Mouse (Mus musculus) G1E (cell line): ENCODE measurements around the gene Cd151.

Source experiments
- CTCF ChIP-seq: IDR thresholded peaks from 2 replicates; pipeline ENCODE4 v1.5.1; 2012; ENCODE audit warnings: low read depth, low read length, inconsistent platforms, mixed read lengths
- GATA1 ChIP-seq: IDR thresholded peaks from 2 replicates; pipeline ENCODE4 v1.6.1; 2012; ENCODE audit warnings: borderline replicate concordance, low read length, inconsistent platforms, mixed read lengths

DNA sequence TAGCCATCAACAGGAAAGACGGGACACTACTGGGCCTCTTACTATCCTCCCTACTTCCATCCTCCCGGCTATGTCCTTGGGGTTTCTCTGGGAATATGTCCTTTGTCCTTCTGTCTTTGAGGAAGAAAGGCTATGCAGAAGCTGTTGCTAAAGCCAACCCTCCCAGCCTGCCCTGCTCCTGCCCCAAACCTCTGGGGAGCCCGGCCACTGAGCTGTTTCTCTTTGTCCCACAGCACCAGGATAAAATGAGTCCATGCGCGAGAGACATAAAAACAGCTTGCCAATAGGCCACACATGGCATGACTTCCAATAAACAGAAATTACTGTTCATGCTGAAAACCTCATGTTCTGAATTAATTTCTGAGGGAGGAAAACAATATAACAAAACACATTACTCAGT is 51.1 kb downstream of the Cd151 start:
- no peak for TF ChIP-seq CTCF
- TF ChIP-seq GATA1 = no peak
